Mouse (Mus musculus): ENCODE results near the gene Pex12.
"Not testable (repeated sequence)": the region's sequence is repeated elsewhere in the genome, so short reads cannot be mapped to it uniquely, and the experiment has no call there.

The Pex12 gene

GRCm38 (mm10) chr11:83289036-83289435, 13.3 kb downstream of the Pex12 start:
- no peak for DNase-seq (ENCODE audit: low read depth, low spot score)

DNA sequence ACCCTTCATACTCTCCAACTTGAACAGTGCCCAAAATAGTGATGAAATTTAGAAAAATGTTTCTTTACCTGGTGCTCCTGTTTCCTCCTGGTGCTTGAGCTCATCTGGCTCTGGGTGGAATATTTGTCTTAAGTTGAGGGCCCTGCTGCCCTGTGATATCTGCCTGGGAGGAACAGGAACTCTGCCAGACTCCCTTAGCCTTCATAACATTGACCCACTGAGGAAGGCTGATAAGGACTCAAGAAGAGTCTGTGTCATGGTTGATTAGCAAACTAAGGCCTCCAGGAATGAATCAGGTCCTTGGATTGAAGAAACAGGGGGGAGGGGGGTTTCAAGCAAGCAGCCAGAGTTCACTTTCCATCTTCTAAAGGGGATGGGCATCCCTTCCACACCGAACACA, 15.8 kb downstream of the Pex12 start, which contains the start of gene Slfn14:
TSS of gene Slfn14 (minus strand) at position 161 of the 400 bp plus-strand sequence.
- DNase-seq (ENCODE audit: low read depth, low spot score) = no peak

- DNase-seq (ENCODE audit: low read depth, low spot score) = no peak
Observed at GRCm38 (mm10) chr11:83285627-83286026, 16.8 kb downstream of the Pex12 start.

DNA sequence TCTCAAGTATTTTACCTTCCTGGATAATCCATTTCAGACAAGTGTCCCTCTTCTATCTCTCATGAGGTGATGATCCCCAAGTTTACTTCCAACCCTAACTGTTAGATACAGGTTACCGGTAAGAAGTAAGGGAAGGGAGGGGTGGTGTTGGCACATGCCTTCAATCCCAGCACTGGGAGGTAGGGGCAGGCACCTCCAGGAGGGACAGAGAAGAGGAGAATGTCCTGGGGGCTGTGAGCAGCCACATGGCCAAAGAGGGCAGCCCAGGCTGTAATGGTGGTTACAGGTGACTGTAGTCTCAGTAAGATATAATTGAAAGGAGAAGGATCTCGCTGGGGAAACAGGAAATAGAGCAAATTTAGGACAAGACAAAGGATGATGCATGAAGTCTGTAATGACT, 20.3 kb downstream of the Pex12 start:
- no peak for DNase-seq (ENCODE audit: low read depth, low spot score)

GRCm38 (mm10) chr11:83279691-83280090, 22.7 kb downstream of the Pex12 start:
- DNase-seq (ENCODE audit: low read depth, low spot score) = no peak

DNA sequence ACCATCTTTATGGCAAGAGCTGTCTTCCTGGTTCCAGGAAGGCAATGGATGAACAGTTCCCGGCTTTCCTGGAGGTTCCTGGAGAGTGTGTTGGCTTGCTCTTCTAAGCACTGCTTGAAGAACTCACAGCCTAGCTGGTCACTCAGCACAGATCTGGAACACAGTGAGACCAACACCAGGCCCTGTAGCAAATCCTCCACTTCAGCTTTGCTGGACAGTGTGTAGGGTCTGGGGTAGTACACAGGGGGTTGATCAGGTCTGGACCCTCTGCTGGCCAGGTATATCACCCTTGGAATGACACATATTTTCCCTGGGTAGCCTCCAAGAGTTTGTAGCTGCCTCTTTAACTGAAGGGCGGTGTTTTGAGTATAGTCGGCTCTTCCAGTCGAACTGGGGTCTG, 23.4 kb downstream of the Pex12 start:
- DNase-seq (ENCODE audit: low read depth, low spot score) = no peak

GRCm38 (mm10) chr11:83276251-83276650, 26.1 kb downstream of the Pex12 start:
- no peak for DNase-seq (ENCODE audit: low read depth, low spot score)

DNA sequence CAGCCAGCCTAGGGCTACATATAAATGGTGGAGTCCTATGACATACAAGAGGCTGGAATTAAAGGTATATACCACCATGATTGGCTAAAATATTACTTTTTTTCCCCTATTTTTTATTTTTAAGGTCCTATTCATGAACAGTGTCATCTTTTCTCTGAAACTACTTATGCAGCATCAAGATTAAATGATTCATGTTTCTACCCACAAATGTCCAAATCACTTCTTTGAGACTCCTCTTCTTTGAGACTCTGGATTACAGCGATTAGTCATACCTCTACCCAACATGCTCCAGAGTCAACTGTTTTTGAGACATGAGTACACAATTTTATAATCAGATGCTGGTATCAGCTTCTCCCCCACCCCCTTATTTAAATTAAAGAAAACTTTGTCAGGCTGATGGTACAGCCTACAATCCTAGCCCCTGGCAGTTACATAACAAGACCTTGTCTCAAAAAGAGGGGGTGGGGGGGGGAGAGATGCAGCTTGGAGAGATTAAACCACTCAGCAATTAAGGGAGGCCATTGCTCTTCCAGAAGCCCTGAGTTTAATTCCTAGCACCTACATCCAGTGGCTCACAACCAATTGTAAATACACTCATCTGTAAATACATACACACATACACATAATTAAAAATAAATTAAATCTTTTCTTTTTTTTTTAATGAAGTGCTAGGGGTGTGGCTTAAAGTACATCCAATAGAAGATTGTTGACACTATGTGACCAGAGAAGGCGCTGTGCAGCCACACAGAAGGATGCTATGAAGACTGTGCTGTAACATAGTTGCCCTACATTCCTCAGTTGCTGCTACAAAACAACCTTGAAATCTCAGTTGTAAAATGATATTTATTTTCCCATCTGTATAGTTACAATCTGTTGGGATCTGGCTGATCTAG, 30.2 kb downstream of the Pex12 start:
- peak; percentile 94 for DNase-seq (ENCODE audit: low read depth, low spot score)

GRCm38 (mm10) chr11:83271151-83271950, 31.0 kb downstream of the Pex12 start:
- DNase-seq (ENCODE audit: low read depth, low spot score) = peak; percentile 97

GRCm38 (mm10) chr11:83270842-83271150, 31.6 kb downstream of the Pex12 start:
- no peak for DNase-seq (ENCODE audit: low read depth, low spot score)

- DNase-seq (ENCODE audit: low read depth, low spot score) = peak; percentile 41
Observed at GRCm38 (mm10) chr11:83263146-83263545, 39.2 kb downstream of the Pex12 start.

DNA sequence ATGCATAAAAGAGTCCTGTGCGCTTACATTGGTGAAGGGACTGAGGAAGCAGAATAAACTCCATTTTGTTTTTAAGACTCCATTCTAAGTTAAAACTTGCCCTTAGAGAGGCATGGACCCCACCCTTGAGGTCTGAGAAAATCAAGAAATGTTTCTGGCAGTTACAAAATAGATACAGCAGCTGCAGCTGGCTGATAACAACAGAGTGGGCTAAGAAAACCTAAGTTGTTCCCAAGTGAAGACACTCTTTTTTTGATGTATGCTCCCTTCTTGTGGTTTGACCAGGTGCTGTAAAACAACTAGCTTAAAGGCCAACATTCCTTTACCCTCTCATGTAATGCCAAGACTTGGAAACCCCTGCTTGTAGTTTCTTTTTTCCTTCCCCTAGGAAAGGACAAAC, 39.7 kb downstream of the Pex12 start:
- DNase-seq (ENCODE audit: low read depth, low spot score) = no peak

GRCm38 (mm10) chr11:83257211-83257610, 45.2 kb downstream of the Pex12 start:
- not testable (repeated sequence) for DNase-seq (ENCODE audit: low read depth, low spot score)

Measured in 3T3-L1 (cell line).